Mouse (Mus musculus): Measurements from ENCODE around the gene Olfr1506. TPM values are rescaled to one million over a fixed set of nuclear protein-coding genes. Genes with fewer than 3 reads are reported as not detected.
"Not testable (repeated sequence)": the region's sequence is repeated elsewhere in the genome, so short reads cannot be mapped to it uniquely, and the experiment has no call there.

The Olfr1506 gene
- not detected in 2 replicates for polyA plus RNA-seq (2012; rRNA removed)

GRCm38 (mm10) chr2:90224393-90224792 lies at the start of gene Olfr1506:
TSS of gene Olfr1506 (minus strand) at chr2:90224493.
- DNase-seq (ENCODE audit: low read depth, low spot score), result not testable (repeated sequence)
- WGBS, result no CpG with 5 or more reads among the region's 6 CpGs

- DNase-seq (ENCODE audit: low read depth, low spot score), result no peak
- 85% methylated on average over 2 of the region's 2 CpGs for WGBS
These were observed 46.6 kb upstream of the Olfr1506 start, which contains the start of gene Olfr1271 for GRCm38 (mm10) chr2:90270932-90271331. TSS of gene Olfr1271 (minus strand) at chr2:90271032.

- WGBS, result 94% methylated on average over 4 of the region's 4 CpGs
- no peak for DNase-seq (ENCODE audit: low read depth, low spot score)
These were observed 33.2 kb upstream of the Olfr1506 start, which contains the start of gene Olfr142 for GRCm38 (mm10) chr2:90257492-90257891. TSS of gene Olfr142 (minus strand) at chr2:90257592.

GRCm38 (mm10) chr2:90199606-90200005 lies 24.7 kb downstream of the Olfr1506 start:
- not testable (repeated sequence) for DNase-seq (ENCODE audit: low read depth, low spot score)
- no CpG with 5 or more reads among the region's 4 CpGs for WGBS

- no CpG with 5 or more reads among the region's 6 CpGs for WGBS
- DNase-seq (ENCODE audit: low read depth, low spot score), result not testable (repeated sequence)
These were observed 29.0 kb downstream of the Olfr1506 start for GRCm38 (mm10) chr2:90195285-90195684.

- not testable (repeated sequence) for DNase-seq (ENCODE audit: low read depth, low spot score)
These were observed 29.5 kb downstream of the Olfr1506 start for GRCm38 (mm10) chr2:90194750-90195149.

GRCm38 (mm10) chr2:90187082-90187481 lies 37.2 kb downstream of the Olfr1506 start:
- WGBS, result no CpG with 5 or more reads among the region's 5 CpGs
- DNase-seq (ENCODE audit: low read depth, low spot score), result not testable (repeated sequence)

More at GRCm38 (mm10) chr2:90194750-90195149, 29.5 kb downstream of the Olfr1506 start:
- no CpG with 5 or more reads among the region's 3 CpGs for WGBS

- WGBS, result no CpG with 5 or more reads among the region's 4 CpGs
- DNase-seq (ENCODE audit: low read depth, low spot score), result not testable (repeated sequence)
These were observed 38.2 kb downstream of the Olfr1506 start for GRCm38 (mm10) chr2:90186082-90186481.

Other genes starting within 250 kb of the Olfr1506 start
- not detected in 2 replicates for gene Olfr1261, start 233.3 kb downstream of the Olfr1506 start, polyA plus RNA-seq (2012; rRNA removed)
- not detected in 2 replicates for gene Olfr1262, start 224.3 kb downstream of the Olfr1506 start, polyA plus RNA-seq (2012; rRNA removed)
- not detected in 2 replicates for gene Olfr1263, start 212.4 kb downstream of the Olfr1506 start, polyA plus RNA-seq (2012; rRNA removed)
- not detected in 2 replicates for gene Olfr1264, start 198.9 kb downstream of the Olfr1506 start, polyA plus RNA-seq (2012; rRNA removed)
- gene Olfr1265, start 189.2 kb downstream of the Olfr1506 start, polyA plus RNA-seq (2012; rRNA removed), result not detected in 2 replicates
- not detected in 2 replicates for gene Olfr140, start 160.9 kb downstream of the Olfr1506 start, polyA plus RNA-seq (2012; rRNA removed)
- not detected in 2 replicates for gene Olfr1269, start 103.1 kb downstream of the Olfr1506 start, polyA plus RNA-seq (2012; rRNA removed)
- gene Olfr32, start 82.2 kb downstream of the Olfr1506 start, polyA plus RNA-seq (2012; rRNA removed), result not detected in 2 replicates
- not detected in 2 replicates for gene Olfr1270, start 71.4 kb downstream of the Olfr1506 start, polyA plus RNA-seq (2012; rRNA removed)
- not detected in 2 replicates for gene Olfr142, start 33.1 kb upstream of the Olfr1506 start, polyA plus RNA-seq (2012; rRNA removed)
- gene Olfr1271, start 46.5 kb upstream of the Olfr1506 start, polyA plus RNA-seq (2012; rRNA removed), result not detected in 2 replicates
- gene Olfr1272, start 68.3 kb upstream of the Olfr1506 start, polyA plus RNA-seq (2012; rRNA removed), result not detected in 2 replicates
- gene Gm13769, start 97.7 kb upstream of the Olfr1506 start, polyA plus RNA-seq (2012; rRNA removed), result not detected in 2 replicates
- gene Olfr1274-ps, start 174.2 kb upstream of the Olfr1506 start, polyA plus RNA-seq (2012; rRNA removed), result not detected in 2 replicates

All from large intestine, adult 2 months (tissue).